In the genomic region with DNA sequence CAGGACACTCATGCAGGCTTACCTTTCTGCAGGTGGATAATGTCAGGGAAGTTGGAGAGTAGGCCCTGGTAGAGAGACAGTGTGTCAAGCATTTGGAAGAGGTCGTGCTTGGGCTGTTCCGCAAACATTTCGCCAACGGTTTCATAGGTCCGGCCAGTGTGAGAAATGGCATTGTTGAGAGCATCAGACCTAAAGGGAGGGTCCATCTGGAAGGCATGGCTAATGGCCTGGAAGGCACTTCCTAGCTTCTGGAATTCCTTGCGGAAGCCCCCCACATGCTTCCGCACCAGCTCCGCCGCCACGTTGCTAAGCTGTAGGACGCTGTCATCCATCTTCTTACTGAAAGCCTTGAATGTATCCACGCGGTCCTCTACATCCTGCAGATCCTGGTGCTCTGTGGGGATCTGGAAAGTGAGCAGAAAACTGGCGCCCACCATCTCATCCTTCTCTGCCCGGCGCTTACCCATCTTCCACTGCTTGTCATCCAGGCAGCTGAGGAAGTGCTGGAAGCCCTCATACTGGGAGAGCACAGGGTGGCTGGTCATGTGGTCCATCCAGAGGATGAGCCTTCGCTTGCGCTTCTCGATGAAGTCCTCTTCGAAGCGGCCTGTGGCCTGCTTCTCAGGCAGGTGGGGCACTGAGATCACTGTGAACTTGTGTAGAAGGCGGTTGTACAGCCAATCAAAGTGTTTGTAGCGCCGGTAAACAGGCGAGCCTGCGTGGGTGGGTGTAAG, we compare ENCODE assay signal across 8 mouse cellular contexts. TPM values are rescaled to one million over a fixed set of nuclear protein-coding genes. Genes with fewer than 3 reads are reported as not detected.
A peak's percentile ranks its signal among the peaks of the same experiment; 100 is the strongest.
DNase-seq lines count a peak whose midpoint lies in the region; ATAC-seq and TF ChIP-seq lines count a peak whose summit lies in the region.

No protein-coding gene starts in this region.

- no peaks in the 10 kb centered on the region for H3K9me3 ChIP-seq in kidney, postnatal 0 days (replicated peaks; ENCODE audit: low read length)
- peaks cover 8% of the 10 kb centered on the region; the same call in 1 of the 2 replicates for H3K9me3 ChIP-seq in forebrain, embryonic 10.5 days
- H3K9me3 ChIP-seq in intestine, postnatal 0 days (ENCODE audit: control insufficient read depth) = no peaks in the 10 kb centered on the region
- H3K9me3 ChIP-seq in neural tube, embryonic 14.5 days (ENCODE audit: control insufficient read depth, low read length) = no peaks in the 10 kb centered on the region

- H3K27ac ChIP-seq in kidney, postnatal 0 days = no peak overlapping the region
- H3K27ac ChIP-seq in forebrain, embryonic 10.5 days = no peak overlapping the region
- no peak overlapping the region for H3K27ac ChIP-seq in intestine, postnatal 0 days (ENCODE audit: low read depth, low read length)
- H3K27ac ChIP-seq in neural tube, embryonic 14.5 days (ENCODE audit: low read depth, low read length) = no peak overlapping the region

- H3K27me3 ChIP-seq in kidney, postnatal 0 days (ENCODE audit: insufficient read depth, low read length) = no peaks in the 10 kb centered on the region
- peaks cover 8% of the 10 kb centered on the region for H3K27me3 ChIP-seq in forebrain, embryonic 10.5 days (ENCODE audit: poor library complexity, severe bottlenecking)
- H3K27me3 ChIP-seq in intestine, postnatal 0 days (replicated peaks; ENCODE audit: control insufficient read depth, insufficient read depth, low read length) = peaks cover 8% of the 10 kb centered on the region; the same call in 1 of the 2 replicates
- no peaks in the 10 kb centered on the region for H3K27me3 ChIP-seq in neural tube, embryonic 14.5 days (ENCODE audit: control insufficient read depth, insufficient read depth, low read length)

- no peak for ATAC-seq in kidney, postnatal 0 days (replicated peaks; ENCODE audit: low FRiP score, low read depth)
- no peak for ATAC-seq in intestine, postnatal 0 days
- no peak for ATAC-seq in neural tube, embryonic 14.5 days (ENCODE audit: low read depth)

- no peak for TF ChIP-seq CTCF in kidney, postnatal 0 days (IDR thresholded peaks at IDR 0.05; ENCODE audit: low read depth)
- no peak for TF ChIP-seq CTCF in intestine, postnatal 0 days (IDR thresholded peaks at IDR 0.05; ENCODE audit: low read depth)

- peaks cover 7% of the 10 kb centered on the region; the same call in 1 of the 2 replicates for H3K36me3 ChIP-seq in kidney, postnatal 0 days (ENCODE audit: insufficient read depth, low read length)
- peaks cover 58% of the 10 kb centered on the region for H3K36me3 ChIP-seq in forebrain, embryonic 10.5 days (replicated peaks)
- peaks cover 8% of the 10 kb centered on the region; the same call in 1 of the 2 replicates for H3K36me3 ChIP-seq in intestine, postnatal 0 days (ENCODE audit: control insufficient read depth, insufficient read depth)
- H3K36me3 ChIP-seq in neural tube, embryonic 14.5 days (ENCODE audit: control insufficient read depth, insufficient read depth, low read length) = no peaks in the 10 kb centered on the region

- DNase-seq in kidney, postnatal 0 days (ENCODE audit: low spot score) = peak; percentile 10
- DNase-seq in kidney, postnatal 36 days = no peak
- no peak for DNase-seq in forebrain, embryonic 10.5 days (ENCODE audit: extremely low spot score, low spot score)
- DNase-seq in layer of hippocampus, adult 18-20 months (ENCODE audit: low spot score in 2 of 2) = no peak
- DNase-seq in ovary, postnatal 14 days (ENCODE audit: low spot score) = no peak
- DNase-seq in MN1 (ENCODE audit: low spot score) = no peak

- H3K9ac ChIP-seq in kidney, postnatal 0 days (ENCODE audit: low read depth, low read length) = peak overlapping the region; percentile 54; the same call in 1 of the 2 replicates
- 0 out of 2 replicates have a peak overlapping the region, but pooled peaks have one; percentile 34 for H3K9ac ChIP-seq in intestine, postnatal 0 days (ENCODE audit: low read depth, low read length)
- no peak overlapping the region for H3K9ac ChIP-seq in neural tube, embryonic 14.5 days (replicated peaks; ENCODE audit: low read depth, low read length)

- 76% methylated on average over 26 of the region's 26 CpGs for WGBS in kidney, postnatal 0 days
- WGBS in forebrain, embryonic 10.5 days = 95% methylated on average over 26 of the region's 26 CpGs
- 77% methylated on average over 26 of the region's 26 CpGs for WGBS in intestine, postnatal 0 days
- WGBS in neural tube, embryonic 14.5 days = 77% methylated on average over 26 of the region's 26 CpGs

- peaks cover 42% of the 10 kb centered on the region for H3K4me1 ChIP-seq in kidney, postnatal 0 days (replicated peaks; ENCODE audit: insufficient read depth, low read length)
- H3K4me1 ChIP-seq in forebrain, embryonic 10.5 days = peaks cover 56% of the 10 kb centered on the region
- H3K4me1 ChIP-seq in intestine, postnatal 0 days (replicated peaks; ENCODE audit: control insufficient read depth, insufficient read depth, low read length) = 0 out of 2 replicates have a peak, but pooled peaks cover 4% of the 10 kb centered on the region
- peaks cover 22% of the 10 kb centered on the region for H3K4me1 ChIP-seq in neural tube, embryonic 14.5 days (ENCODE audit: control insufficient read depth, insufficient read depth, low read length)

- H3K4me3 ChIP-seq in kidney, postnatal 0 days (replicated peaks; ENCODE audit: low read depth, low read length) = peak overlapping the region; percentile 27
- H3K4me3 ChIP-seq in forebrain, embryonic 10.5 days = peak overlapping the region; percentile 37
- H3K4me3 ChIP-seq in intestine, postnatal 0 days (ENCODE audit: low read depth, low read length) = peak overlapping the region; percentile 27
- H3K4me3 ChIP-seq in neural tube, embryonic 14.5 days (ENCODE audit: low read depth, low read length) = no peak overlapping the region

- H3K4me2 ChIP-seq in kidney, postnatal 0 days (ENCODE audit: low read length) = peak overlapping the region; percentile 94
- peak overlapping the region; percentile 81 for H3K4me2 ChIP-seq in intestine, postnatal 0 days (replicated peaks; ENCODE audit: low read depth)
- peak overlapping the region; percentile 32; the same call in 1 of the 2 replicates for H3K4me2 ChIP-seq in neural tube, embryonic 14.5 days (ENCODE audit: low read depth, low read length)

RNA-seq across cellular contexts. Expression of a gene that starts 2.7 kb away (rescaled TPM):
- 8.4 and 8.5 TPM in 2 replicates for polyA plus RNA-seq in kidney, postnatal 0 days (2015; fragmentation: Nextera tagmentation; extraction: Ambion mirVana)
- polyA plus RNA-seq in forebrain, embryonic 10.5 days (2016; fragmentation: Nextera tagmentation; extraction: Ambion mirVana) = 8.6 and 9.9 TPM in 2 replicates
- polyA plus RNA-seq in intestine, postnatal 0 days (2015; fragmentation: Nextera tagmentation; extraction: Ambion mirVana) = 2.0 and 2.5 TPM in 2 replicates
- 1.3 and 2.1 TPM in 2 replicates for polyA plus RNA-seq in neural tube, embryonic 14.5 days (2014; fragmentation: Nextera tagmentation; extraction: Ambion mirVana)
- 1 to 10 TPM; 8.5 to 9.3 TPM for total RNA-seq in layer of hippocampus, adult 18-20 months (2021)

RNA-seq across cellular contexts. Expression of a gene that starts 11.8 kb away (rescaled TPM):
- polyA plus RNA-seq in kidney, postnatal 0 days (2015; fragmentation: Nextera tagmentation; extraction: Ambion mirVana) = 112 and 123 TPM in 2 replicates
- polyA plus RNA-seq in forebrain, embryonic 10.5 days (2016; fragmentation: Nextera tagmentation; extraction: Ambion mirVana) = 62.6 and 72.1 TPM in 2 replicates
- 58.4 and 59.8 TPM in 2 replicates for polyA plus RNA-seq in intestine, postnatal 0 days (2015; fragmentation: Nextera tagmentation; extraction: Ambion mirVana)
- 71.3 and 74.1 TPM in 2 replicates for polyA plus RNA-seq in neural tube, embryonic 14.5 days (2014; fragmentation: Nextera tagmentation; extraction: Ambion mirVana)
- 10 to 100 TPM; 56.1 to 57.1 TPM for total RNA-seq in layer of hippocampus, adult 18-20 months (2021)

RNA-seq across cellular contexts. Expression of a gene that starts 25.2 kb away (rescaled TPM):
- polyA plus RNA-seq in kidney, postnatal 0 days (2015; fragmentation: Nextera tagmentation; extraction: Ambion mirVana) = 19.3 and 20.6 TPM in 2 replicates
- polyA plus RNA-seq in forebrain, embryonic 10.5 days (2016; fragmentation: Nextera tagmentation; extraction: Ambion mirVana) = 28.9 and 29.3 TPM in 2 replicates
- 5.6 and 5.9 TPM in 2 replicates for polyA plus RNA-seq in intestine, postnatal 0 days (2015; fragmentation: Nextera tagmentation; extraction: Ambion mirVana)
- 25.5 and 25.9 TPM in 2 replicates for polyA plus RNA-seq in neural tube, embryonic 14.5 days (2014; fragmentation: Nextera tagmentation; extraction: Ambion mirVana)
- 10 to 100 TPM; 16.7 to 19.3 TPM for total RNA-seq in layer of hippocampus, adult 18-20 months (2021)

Comparison
In these comparisons a context has a peak if more than half of its experiments do, and no peak if none do; other contexts are left out.
1. H3K4me2 ChIP-seq: peak in every context shown above with its lines; median percentile 94 in kidney, postnatal 0 days; 81 in intestine, postnatal 0 days; 32 in neural tube, embryonic 14.5 days.